Mouse (Mus musculus) heart, postnatal 0 days (tissue): ENCODE results near the gene 2310039H08Rik. TPM values are rescaled to one million over a fixed set of nuclear protein-coding genes. Genes with fewer than 3 reads are reported as not detected.

Experiments
- ATAC-seq: fragments of 200-750 bp; cut with Nextera tagmentation; 2 replicates; pipeline ENCODE4 v1.8.0; 2017; ENCODE audit warnings: low read depth, moderate number of reproducible peaks, moderate library complexity; ENCODE audit not compliant: insufficient read depth
- DNase-seq: peaks from one replicate; pipeline ENCODE4 v3.0.0-alpha.2; 2016; ENCODE audit warnings: low spot score
- H3K27ac ChIP-seq: fragments of 300-500 bp; sonication (generic); 2 replicates; pipeline ENCODE4 v1.5.1; 2014; ENCODE audit warnings: low read depth, mild to moderate bottlenecking
- H3K27me3 ChIP-seq: fragments of 300-500 bp; sonication (generic); 2 replicates; pipeline ENCODE4 v1.6.1; 2014; ENCODE audit warnings: low read length, mixed read lengths; ENCODE audit not compliant: control insufficient read depth, insufficient read depth
- H3K36me3 ChIP-seq: fragments of 300-500 bp; sonication (generic); replicated peaks from 2 replicates; pipeline ENCODE4 v1.6.1; 2014; ENCODE audit warnings: low read length, mixed read lengths; ENCODE audit not compliant: control insufficient read depth, insufficient read depth
- H3K4me1 ChIP-seq: fragments of 300-500 bp; sonication (generic); 2 replicates; pipeline ENCODE4 v1.6.1; 2014; ENCODE audit warnings: antibody characterized with exemption; ENCODE audit not compliant: control insufficient read depth, insufficient read depth
- H3K4me2 ChIP-seq: fragments of 300-500 bp; sonication (generic); 2 replicates; pipeline ENCODE4 v1.6.1; 2014; ENCODE audit warnings: low read depth, mild to moderate bottlenecking, low read length, moderate library complexity
- H3K4me3 ChIP-seq: fragments of 300-500 bp; sonication (generic); 2 replicates; pipeline ENCODE4 v1.5.1; 2014; ENCODE audit warnings: low read depth, low read length
- H3K9ac ChIP-seq: fragments of 300-500 bp; sonication (generic); replicated peaks from 2 replicates; pipeline ENCODE4 v1.6.1; 2014; ENCODE audit warnings: low read depth, low read length, mixed read lengths
- H3K9me3 ChIP-seq: fragments of 300-500 bp; sonication (generic); replicated peaks from 2 replicates; pipeline ENCODE4 v1.6.1; 2016; ENCODE audit warnings: low read length; ENCODE audit not compliant: control insufficient read depth
- CTCF ChIP-seq: IDR thresholded peaks from 2 replicates; pipeline ENCODE4 v1.5.1; 2016; ENCODE audit warnings: antibody characterized with exemption, control low read depth, low read depth
- EP300 ChIP-seq: IDR thresholded peaks from 2 replicates; pipeline ENCODE4 v1.6.1; 2016; ENCODE audit warnings: antibody characterized with exemption, low read depth
- WGBS: fragments of 180-500 bp; shearing (Covaris S2); extraction: QIAGEN DNeasy Blood & Tissue Kit; methylation state at CpG from one replicate; pipeline ENCODE4 v1.1.7; 2014; 5-methylcytosine and 5-hydroxymethylcytosine counted together
- polyA plus RNA-seq: library from polyadenylated mRNA; unstranded; fragments of >200 nt; fragmentation: Nextera tagmentation; extraction: Ambion mirVana; gene quantifications from 2 replicates; pipeline ENCODE4 v1.2.1, GENCODE M21; 2015
- total RNA-seq: library from RNA; depleted of rRNA; stranded (reverse); fragments of >200 nt; gene quantifications from 2 replicates; pipeline ENCODE4 v1.2.3, GENCODE M21; 2014; ENCODE audit warnings: low replicate concordance

Gene 2310039H08Rik
- total and polyA plus RNA-seq, 2 experiments from 2014 or later, result 74.9 to 75.6 TPM

DNA sequence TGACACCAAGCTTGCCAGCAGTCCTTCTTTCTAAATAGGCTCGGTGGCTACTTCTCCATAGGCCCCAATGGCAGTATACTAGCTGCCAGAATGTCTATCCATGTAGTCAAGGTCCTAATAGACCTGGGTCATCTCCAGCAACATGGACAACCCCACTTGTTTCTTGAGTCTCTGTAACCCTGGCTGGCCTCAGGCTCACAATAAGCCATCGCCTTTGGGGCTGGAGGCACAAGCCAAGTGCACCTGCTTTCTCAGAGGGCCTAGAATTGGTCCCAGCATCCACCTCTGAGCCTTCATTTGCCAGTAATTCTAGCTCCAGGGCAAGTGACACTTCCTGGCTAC lies 1.7 kb downstream of the 2310039H08Rik start:
- WGBS, result 38% methylated on average over 2 of the region's 2 CpGs
- TF ChIP-seq EP300 (no peak), CTCF (no peak)
- Histone ChIP-seq H3K36me3 (peaks cover 47% of the 10 kb centered on the region), H3K9me3 (no peaks in the 10 kb centered on the region), H3K4me2 (no peak overlapping the region), H3K4me3 (no peak overlapping the region), H3K4me1 (no peaks in the 10 kb centered on the region), H3K27me3 (no peaks in the 10 kb centered on the region), H3K9ac (no peak overlapping the region), H3K27ac (no peak overlapping the region)
- ATAC-seq (no peak), DNase-seq (no peak)

DNA sequence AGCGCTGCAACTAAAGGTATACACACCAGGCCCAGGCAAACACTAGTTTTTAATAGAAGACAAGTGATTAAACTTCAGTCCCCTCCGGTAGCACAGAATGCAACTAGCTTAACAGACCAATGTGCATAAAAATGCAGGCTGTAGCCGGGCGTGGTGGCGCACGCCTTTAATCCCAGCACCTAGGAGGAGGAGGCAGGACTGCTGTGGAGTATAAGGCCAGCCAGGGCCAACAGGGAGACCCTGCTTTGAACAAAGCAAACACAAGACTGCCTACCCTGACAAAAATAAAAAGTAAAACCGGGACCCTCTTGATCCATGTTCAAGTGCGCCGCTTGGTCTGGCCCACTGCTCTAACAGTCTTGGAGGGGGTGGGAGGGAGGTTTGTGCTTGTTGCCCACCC lies 2.6 kb downstream of the 2310039H08Rik start:
- peaks cover 57% of the 10 kb centered on the region for H3K36me3 ChIP-seq
- H3K4me1 ChIP-seq, result no peaks in the 10 kb centered on the region
- WGBS, result 90% methylated on average over 9 of the region's 9 CpGs
- no peaks in the 10 kb centered on the region for H3K27me3 ChIP-seq
- no peak for DNase-seq
- H3K4me3 ChIP-seq, result no peak overlapping the region
- H3K27ac ChIP-seq, result no peak overlapping the region
- no peaks in the 10 kb centered on the region for H3K9me3 ChIP-seq
- ATAC-seq, result no peak
- H3K4me2 ChIP-seq, result no peak overlapping the region
- no peak for TF ChIP-seq CTCF
- no peak for TF ChIP-seq EP300
- no peak overlapping the region for H3K9ac ChIP-seq

DNA sequence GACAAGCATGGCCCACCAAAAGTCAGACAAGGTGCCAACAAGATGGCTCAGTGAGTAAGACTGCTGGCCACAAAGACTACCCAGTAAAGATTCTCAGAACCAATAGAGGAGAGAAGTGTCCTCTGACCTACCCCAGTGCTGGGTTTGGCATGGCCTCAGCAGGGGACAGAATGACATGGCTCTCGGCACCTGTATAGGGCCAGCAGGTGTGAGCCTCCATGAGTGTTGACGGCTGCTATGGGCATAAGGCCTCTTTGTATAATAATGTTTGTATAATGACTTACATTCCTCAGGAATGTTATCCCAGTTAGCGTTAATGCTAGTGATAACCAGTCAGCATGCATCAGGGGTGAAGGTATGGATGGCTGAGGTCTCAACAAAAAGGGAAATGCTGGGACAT lies 3.7 kb downstream of the 2310039H08Rik start:
- H3K27me3 ChIP-seq, result no peaks in the 10 kb centered on the region
- H3K4me2 ChIP-seq, result no peak overlapping the region
- H3K4me3 ChIP-seq, result no peak overlapping the region
- no peak overlapping the region for H3K27ac ChIP-seq
- no peak for TF ChIP-seq CTCF
- TF ChIP-seq EP300, result no peak
- 68% methylated on average over 3 of the region's 3 CpGs for WGBS
- H3K4me1 ChIP-seq, result 0 out of 2 replicates have a peak, but pooled peaks cover under 1% of the 10 kb centered on the region
- peaks cover 65% of the 10 kb centered on the region for H3K36me3 ChIP-seq
- DNase-seq (no peak), ATAC-seq (no peak)
- H3K9me3 ChIP-seq, result no peaks in the 10 kb centered on the region
- H3K9ac ChIP-seq, result no peak overlapping the region

DNA sequence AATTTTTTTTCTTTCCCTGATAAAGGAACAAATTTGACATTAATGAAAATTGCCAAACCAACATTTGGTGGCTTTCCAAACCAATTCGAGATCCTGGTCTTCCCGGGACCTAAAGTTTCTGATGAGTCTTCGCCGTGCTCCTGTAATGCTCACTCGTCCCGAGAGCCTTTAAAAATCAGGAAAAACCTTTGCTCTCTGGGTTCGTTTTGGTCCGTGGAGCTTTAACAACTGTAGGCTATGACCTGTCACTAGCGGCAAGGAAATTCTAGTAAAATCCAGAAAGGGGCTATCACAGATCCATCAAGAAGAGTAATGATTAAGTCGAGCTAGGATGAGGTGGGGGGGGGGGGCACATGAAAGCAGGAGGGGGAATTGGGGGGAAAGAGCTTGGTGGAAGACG lies 9.4 kb downstream of the 2310039H08Rik start:
- peaks cover 40% of the 10 kb centered on the region for H3K36me3 ChIP-seq
- ATAC-seq, result peak; percentile 21; the same call in 1 of the 2 replicates
- H3K9me3 ChIP-seq, result no peaks in the 10 kb centered on the region
- H3K9ac ChIP-seq, result peak overlapping the region; percentile 79
- H3K27me3 ChIP-seq, result no peaks in the 10 kb centered on the region
- peak overlapping the region; percentile 81 for H3K4me2 ChIP-seq
- TF ChIP-seq CTCF (no peak), EP300 (no peak)
- 0 out of 2 replicates have a peak, but pooled peaks cover 9% of the 10 kb centered on the region for H3K4me1 ChIP-seq
- DNase-seq, result no peak
- H3K27ac ChIP-seq, result peak overlapping the region; percentile 78
- H3K4me3 ChIP-seq, result peak overlapping the region; percentile 70
- WGBS, result 3% methylated on average over 11 of the region's 11 CpGs

DNA sequence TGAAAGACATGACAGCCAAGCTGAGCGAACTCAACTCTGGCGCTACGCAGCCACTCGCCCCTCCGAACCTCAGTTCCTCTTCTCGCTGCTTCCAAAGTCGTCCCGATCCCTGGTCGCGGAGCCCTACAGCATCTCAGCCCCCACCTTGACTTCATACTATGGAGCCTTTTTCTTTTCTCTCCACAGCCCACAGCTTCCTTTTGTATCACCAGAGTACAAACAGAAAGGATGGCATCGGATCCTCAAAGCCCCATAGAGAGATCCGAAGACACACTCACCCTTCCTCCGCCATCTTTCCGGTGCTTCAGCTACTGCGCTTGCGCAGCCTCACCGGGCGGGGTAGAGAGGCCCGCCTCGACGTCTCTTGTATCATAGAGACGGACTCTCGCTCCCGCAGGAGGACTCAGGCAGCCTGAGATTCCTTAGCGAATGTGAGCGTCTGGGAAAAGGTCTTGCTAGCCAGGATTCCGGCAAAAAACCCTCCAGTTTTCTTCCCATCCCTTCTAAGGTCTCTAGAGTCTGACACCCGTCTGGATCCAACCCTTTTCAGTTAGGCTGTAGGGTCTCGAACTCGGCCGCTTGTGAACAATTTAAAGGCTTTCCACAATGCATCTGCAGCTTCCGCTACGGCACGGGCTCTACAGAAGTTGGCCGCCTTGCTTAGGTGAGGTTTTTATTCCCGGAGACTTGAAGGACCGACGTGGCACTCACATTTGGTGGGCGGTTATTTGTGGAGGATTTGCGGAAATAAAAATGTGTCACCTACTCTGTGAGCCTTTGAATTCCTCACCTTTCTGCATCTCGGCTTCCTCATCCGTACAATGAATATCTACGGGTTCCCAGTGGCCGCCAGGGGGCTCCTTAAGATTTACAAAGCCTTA lies 10.1 kb downstream of the 2310039H08Rik start, which contains the start of gene Rpl7l1:
Rpl7l1 (minus strand) TSS at position 332 of the 881 bp plus-strand sequence.
- Histone ChIP-seq H3K4me2 (peak within 1 kb of the TSS; percentile 81), H3K36me3 (peaks cover 33% of the 10 kb centered on the region), H3K9me3 (no peaks in the 10 kb centered on the region), H3K4me1 (0 out of 2 replicates have a peak, but pooled peaks cover 9% of the 10 kb centered on the region), H3K27ac (peak within 1 kb of the TSS; percentile 78), H3K9ac (peak within 1 kb of the TSS; percentile 79), H3K27me3 (no peaks in the 10 kb centered on the region), H3K4me3 (peak within 1 kb of the TSS; percentile 70)
- DNase-seq, result peak; percentile 93
- ATAC-seq, result peak; percentile 97
- no peak for TF ChIP-seq EP300
- TF ChIP-seq CTCF, result peak; percentile 53
- under 1% methylated on average over 44 of the region's 44 CpGs for WGBS
